Mouse (Mus musculus): ENCODE data around the gene Rad51b. TPM values are rescaled to one million over a fixed set of nuclear protein-coding genes. Genes with fewer than 3 reads are reported as not detected.

Rad51b gene
- polyA plus RNA-seq, 1 experiment from 2014 or later, result 7.7 TPM

- Histone ChIP-seq H3K27ac (no peak overlapping the region), H3K4me2 (no peak overlapping the region), H3K9ac (no peak overlapping the region), H3K36me3 (replicated peaks) (no peaks in the 10 kb centered on the region), H3K4me3 (replicated peaks) (no peak overlapping the region), H3K27me3 (peaks cover 4% of the 10 kb centered on the region; the same call in 1 of the 2 replicates), H3K9me3 (no peaks in the 10 kb centered on the region), H3K4me1 (peaks cover 11% of the 10 kb centered on the region)
- WGBS, result 92% methylated on average over 14 of the region's 14 CpGs
- ATAC-seq (ENCODE audit: low FRiP score), result no peak
Measured at GRCm38 (mm10) chr12:79691929-79692862, 395.1 kb downstream of the Rad51b start.

GRCm38 (mm10) chr12:79695832-79696434 lies 398.9 kb downstream of the Rad51b start:
- no peak overlapping the region for H3K27ac ChIP-seq
- H3K4me3 ChIP-seq (replicated peaks), result no peak overlapping the region
- WGBS, result 60% methylated on average over 3 of the region's 3 CpGs
- no peak overlapping the region for H3K9ac ChIP-seq
- H3K4me1 ChIP-seq, result peaks cover 6% of the 10 kb centered on the region
- H3K36me3 ChIP-seq (replicated peaks), result no peaks in the 10 kb centered on the region
- no peak for ATAC-seq (ENCODE audit: low FRiP score)
- H3K27me3 ChIP-seq, result no peaks in the 10 kb centered on the region
- H3K9me3 ChIP-seq, result no peaks in the 10 kb centered on the region
- H3K4me2 ChIP-seq, result no peak overlapping the region

GRCm38 (mm10) chr12:79703555-79703954 lies 406.5 kb downstream of the Rad51b start:
- no peak overlapping the region for H3K9ac ChIP-seq
- 0 out of 2 replicates have a peak, but pooled peaks cover 7% of the 10 kb centered on the region for H3K27me3 ChIP-seq
- H3K4me2 ChIP-seq, result no peak overlapping the region
- H3K4me1 ChIP-seq, result peaks cover 48% of the 10 kb centered on the region
- H3K27ac ChIP-seq, result peak overlapping the region; percentile 61; the same call in 1 of the 2 replicates
- WGBS, result 46% methylated on average over 8 of the region's 8 CpGs
- ATAC-seq (ENCODE audit: low FRiP score), result no peak
- H3K4me3 ChIP-seq (replicated peaks), result no peak overlapping the region
- H3K9me3 ChIP-seq, result no peaks in the 10 kb centered on the region
- no peaks in the 10 kb centered on the region for H3K36me3 ChIP-seq (replicated peaks)

- 26% methylated on average over 11 of the region's 11 CpGs for WGBS
- no peak overlapping the region for H3K4me2 ChIP-seq
- no peak overlapping the region for H3K4me3 ChIP-seq (replicated peaks)
- ATAC-seq (ENCODE audit: low FRiP score), result 0 out of 2 replicates have a peak, but pooled peaks have one; percentile 36
- peaks cover 54% of the 10 kb centered on the region for H3K4me1 ChIP-seq
- 0 out of 2 replicates have a peak, but pooled peaks cover 7% of the 10 kb centered on the region for H3K27me3 ChIP-seq
- no peak overlapping the region; the same call in 1 of the 2 replicates for H3K9ac ChIP-seq
- H3K9me3 ChIP-seq, result no peaks in the 10 kb centered on the region
- H3K27ac ChIP-seq, result peak overlapping the region; percentile 42
- H3K36me3 ChIP-seq (replicated peaks), result no peaks in the 10 kb centered on the region
Measured at GRCm38 (mm10) chr12:79705501-79706266, 408.6 kb downstream of the Rad51b start.

DNA sequence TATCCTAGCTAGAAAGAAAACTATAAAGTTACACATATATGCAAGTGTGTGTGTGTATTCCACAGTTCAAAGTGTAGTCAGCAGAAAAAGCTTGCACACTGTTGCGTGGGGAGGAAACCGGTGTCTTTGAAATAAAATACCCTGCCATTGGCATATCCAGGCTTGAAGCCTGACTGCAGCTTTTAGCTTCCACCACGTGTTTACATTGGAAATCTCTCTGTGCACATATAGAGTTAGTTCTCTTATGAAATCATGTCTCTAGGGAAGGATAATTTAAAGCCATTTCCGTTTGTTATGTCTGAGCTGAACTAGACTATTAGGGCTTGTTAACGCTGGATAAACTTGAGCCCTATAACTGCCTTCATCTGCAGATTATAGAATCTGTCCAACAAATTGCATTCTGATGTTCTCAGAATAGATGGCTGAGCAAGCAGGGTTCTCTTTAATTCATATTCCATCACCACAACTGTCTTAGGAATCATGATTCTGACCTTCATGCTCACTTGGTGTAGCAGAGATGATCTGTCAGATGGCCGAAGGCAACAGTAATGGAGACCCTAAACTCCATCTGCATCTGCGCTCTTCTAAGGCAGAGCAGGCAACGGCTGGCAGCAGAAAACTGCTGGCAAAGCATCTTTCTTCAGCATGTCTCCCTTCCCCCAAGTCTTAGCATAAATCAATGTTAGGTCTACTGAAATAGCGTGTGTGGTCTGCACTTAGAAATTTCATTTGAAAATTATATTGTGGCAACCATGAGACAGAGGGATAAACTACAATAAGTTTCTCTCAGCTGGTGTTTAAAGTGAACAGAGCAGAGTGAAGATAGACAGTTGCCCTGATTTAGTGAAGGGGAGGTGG lies 410.7 kb downstream of the Rad51b start:
- H3K9me3 ChIP-seq, result no peaks in the 10 kb centered on the region
- 0 out of 2 replicates have a peak, but pooled peaks cover 7% of the 10 kb centered on the region for H3K27me3 ChIP-seq
- no peaks in the 10 kb centered on the region for H3K36me3 ChIP-seq (replicated peaks)
- H3K4me2 ChIP-seq, result no peak overlapping the region
- H3K9ac ChIP-seq, result no peak overlapping the region
- H3K4me1 ChIP-seq, result peaks cover 54% of the 10 kb centered on the region
- ATAC-seq (ENCODE audit: low FRiP score), result no peak
- 0 out of 2 replicates have a peak overlapping the region, but pooled peaks have one; percentile 25 for H3K27ac ChIP-seq
- no peak overlapping the region for H3K4me3 ChIP-seq (replicated peaks)
- WGBS, result 77% methylated on average over 9 of the region's 9 CpGs

DNA sequence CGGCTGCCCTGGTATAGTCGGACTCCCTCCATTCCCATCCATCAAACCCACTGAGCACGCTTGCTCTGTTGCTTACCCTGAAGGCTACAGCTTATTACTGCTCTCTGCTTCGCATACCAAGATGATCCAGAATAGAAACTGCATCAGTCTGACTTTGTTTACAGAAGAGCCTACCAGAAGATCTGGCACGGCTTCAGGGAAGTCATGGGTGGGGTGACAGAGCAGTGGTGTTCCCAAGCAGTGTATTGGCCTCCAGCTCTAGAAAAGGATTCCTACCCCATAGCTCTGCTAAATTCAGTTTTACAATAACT lies 411.3 kb downstream of the Rad51b start:
- 85% methylated on average over 5 of the region's 5 CpGs for WGBS

GRCm38 (mm10) chr12:79713286-79713685 lies 416.2 kb downstream of the Rad51b start:
- H3K36me3 ChIP-seq (replicated peaks), result no peaks in the 10 kb centered on the region
- H3K9me3 ChIP-seq, result no peaks in the 10 kb centered on the region
- H3K4me1 ChIP-seq, result peaks cover 42% of the 10 kb centered on the region
- no peak for ATAC-seq (ENCODE audit: low FRiP score)
- H3K4me3 ChIP-seq (replicated peaks), result no peak overlapping the region
- H3K27me3 ChIP-seq, result no peaks in the 10 kb centered on the region
- H3K4me2 ChIP-seq, result no peak overlapping the region
- H3K27ac ChIP-seq, result no peak overlapping the region
- no peak overlapping the region for H3K9ac ChIP-seq

More for the DNA sequence above, 411.3 kb downstream of the Rad51b start:
- H3K36me3 ChIP-seq (replicated peaks), result no peaks in the 10 kb centered on the region
- H3K9ac ChIP-seq, result no peak overlapping the region
- H3K27ac ChIP-seq, result 0 out of 2 replicates have a peak overlapping the region, but pooled peaks have one; percentile 25
- no peaks in the 10 kb centered on the region for H3K9me3 ChIP-seq
- H3K4me1 ChIP-seq, result peaks cover 57% of the 10 kb centered on the region
- H3K27me3 ChIP-seq, result 0 out of 2 replicates have a peak, but pooled peaks cover 7% of the 10 kb centered on the region
- H3K4me2 ChIP-seq, result no peak overlapping the region
- ATAC-seq (ENCODE audit: low FRiP score), result no peak
- no peak overlapping the region for H3K4me3 ChIP-seq (replicated peaks)

DNA sequence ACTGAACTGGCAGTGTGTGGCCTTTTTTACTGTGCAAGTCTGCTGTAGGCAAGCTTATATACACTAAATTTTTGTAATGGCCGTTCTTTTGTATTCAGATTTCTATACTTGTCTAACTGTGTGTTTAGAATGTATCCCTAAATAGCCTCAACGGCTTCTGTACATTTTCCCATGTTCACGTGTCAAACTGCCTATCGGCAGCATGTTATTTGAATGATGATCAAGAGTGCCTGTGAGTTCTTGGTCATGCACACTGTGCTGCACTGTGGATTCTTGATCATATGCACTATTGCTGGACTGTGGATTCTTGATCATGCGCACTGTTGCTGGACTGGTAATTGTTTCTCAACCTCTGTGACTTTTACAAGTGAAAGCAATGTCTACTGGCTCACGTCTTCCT lies 417.4 kb downstream of the Rad51b start:
- Histone ChIP-seq H3K4me3 (replicated peaks) (no peak overlapping the region), H3K4me1 (peaks cover 43% of the 10 kb centered on the region), H3K4me2 (no peak overlapping the region), H3K9me3 (no peaks in the 10 kb centered on the region), H3K27ac (peak overlapping the region; percentile 61), H3K27me3 (no peaks in the 10 kb centered on the region), H3K36me3 (replicated peaks) (no peaks in the 10 kb centered on the region), H3K9ac (no peak overlapping the region)
- WGBS, result 66% methylated on average over 6 of the region's 6 CpGs
- no peak for ATAC-seq (ENCODE audit: low FRiP score)

GRCm38 (mm10) chr12:79715506-79716345 lies 418.6 kb downstream of the Rad51b start:
- Histone ChIP-seq H3K27me3 (no peaks in the 10 kb centered on the region), H3K9me3 (no peaks in the 10 kb centered on the region), H3K4me3 (replicated peaks) (no peak overlapping the region), H3K4me2 (peak overlapping the region; percentile 31), H3K4me1 (peaks cover 52% of the 10 kb centered on the region), H3K27ac (peak overlapping the region; percentile 85), H3K36me3 (replicated peaks) (no peaks in the 10 kb centered on the region), H3K9ac (peak overlapping the region; percentile 38; the same call in 1 of the 2 replicates)
- WGBS, result 11% methylated on average over 12 of the region's 12 CpGs
- peak; percentile 42; the same call in 1 of the 2 replicates for ATAC-seq (ENCODE audit: low FRiP score)

DNA sequence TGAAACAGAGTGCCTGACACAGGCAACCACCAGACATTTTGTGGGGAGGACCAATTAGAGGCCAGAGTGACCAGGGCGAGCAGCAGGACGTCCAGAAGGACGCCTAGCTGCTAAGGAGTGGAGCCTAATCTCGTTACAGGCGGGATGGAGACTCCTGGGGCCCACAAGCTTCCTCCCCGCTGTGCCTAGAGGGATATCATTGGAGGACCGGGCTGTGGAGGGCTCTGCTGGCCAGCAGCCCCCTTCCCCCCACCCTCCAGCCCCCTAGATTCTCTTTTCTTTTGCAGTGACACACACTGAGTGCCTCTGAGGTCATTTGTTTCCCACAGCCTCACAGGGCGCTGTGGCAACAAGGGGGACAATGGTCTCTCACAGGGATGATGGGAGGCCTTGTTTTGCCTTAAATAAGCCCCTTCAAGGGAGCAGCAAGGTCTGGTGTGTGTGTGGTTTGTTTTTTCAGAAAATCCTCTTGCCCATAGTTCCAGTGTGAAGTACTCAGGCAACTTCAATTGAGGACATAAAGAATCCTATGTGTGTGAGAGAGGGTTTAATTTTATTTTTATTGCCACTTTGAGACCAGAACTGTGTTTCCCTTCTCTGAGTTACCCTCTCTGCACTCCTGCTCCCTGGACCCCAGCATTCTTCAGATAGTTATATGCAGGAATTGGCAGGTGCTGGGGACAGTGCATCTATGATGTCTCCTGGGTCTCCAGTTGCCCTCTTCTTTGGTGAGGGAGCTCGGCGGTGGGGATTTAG lies 422.2 kb downstream of the Rad51b start:
- Histone ChIP-seq H3K9me3 (no peaks in the 10 kb centered on the region), H3K27me3 (no peaks in the 10 kb centered on the region), H3K9ac (no peak overlapping the region), H3K36me3 (replicated peaks) (no peaks in the 10 kb centered on the region), H3K4me2 (no peak overlapping the region), H3K4me3 (replicated peaks) (no peak overlapping the region), H3K27ac (peak overlapping the region; percentile 95), H3K4me1 (peaks cover 55% of the 10 kb centered on the region)
- peak; percentile 89 for ATAC-seq (ENCODE audit: low FRiP score)
- 4% methylated on average over 10 of the region's 10 CpGs for WGBS

All from forebrain, embryonic 12.5 days (tissue).